Mouse (Mus musculus): ENCODE results near the gene Oaz2.

DNA sequence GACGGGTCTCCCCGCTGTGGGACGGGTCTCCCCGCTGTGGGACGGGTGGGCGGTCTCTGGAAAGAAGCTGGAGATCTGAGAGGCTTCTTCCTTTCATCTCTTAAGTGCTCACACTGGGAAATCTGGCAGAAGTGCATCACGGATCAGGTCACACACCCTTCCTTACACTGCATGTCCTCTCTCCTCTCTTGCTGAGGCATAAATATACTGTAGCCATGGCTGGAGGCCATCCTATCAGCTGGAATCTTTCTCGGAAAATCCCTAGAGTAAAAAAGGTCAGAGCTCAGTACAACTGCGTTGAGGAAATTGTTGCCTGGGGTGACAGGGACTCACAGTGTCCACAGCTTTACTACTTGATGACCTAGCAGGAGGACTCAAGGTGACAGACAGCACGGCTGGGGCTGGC is 53.4 kb downstream of the Oaz2 start:
- no peak for TF ChIP-seq CTCF (IDR thresholded peaks at IDR 0.05; ENCODE audit: extremely low read depth, insufficient read depth, insufficient read length, insufficient replicate concordance)
- TF ChIP-seq POLR2A (IDR thresholded peaks at IDR 0.05; ENCODE audit: low read depth, low read length) = no peak
